Mouse (Mus musculus): ENCODE data around the gene Mkrn1. TPM values are rescaled to one million over a fixed set of nuclear protein-coding genes. Genes with fewer than 3 reads are reported as not detected.

Mkrn1 gene
- 120 and 128 TPM in 2 replicates for polyA plus RNA-seq (2012; rRNA removed)

GRCm38 (mm10) chr6:39419851-39420721 is at the start of gene Mkrn1:
TSS of gene Mkrn1 (minus strand) at chr6:39420462.

GRCm38 (mm10) chr6:39381125-39381880 is 39.0 kb downstream of the Mkrn1 start, which contains the start of gene Rab19:
TSS of gene Rab19 (plus strand) at chr6:39381175.

GRCm38 (mm10) chr6:39377311-39377827 is 42.9 kb downstream of the Mkrn1 start, which contains the start of gene Slc37a3:
TSS of gene Slc37a3 (minus strand) at chr6:39377675.

Other genes starting within 250 kb of the Mkrn1 start
- gene Kdm7a, start 213.7 kb downstream of the Mkrn1 start, polyA plus RNA-seq (2012; rRNA removed), result 4.3 and 5.2 TPM in 2 replicates
- 8.8 TPM in 2 replicates for gene Slc37a3, start 42.8 kb downstream of the Mkrn1 start, polyA plus RNA-seq (2012; rRNA removed)
- 0.32 and 0.43 TPM in 2 replicates for gene Rab19, start 39.3 kb downstream of the Mkrn1 start, polyA plus RNA-seq (2012; rRNA removed)
- gene Dennd2a, start 137.4 kb upstream of the Mkrn1 start, polyA plus RNA-seq (2012; rRNA removed), result 2.2 and 2.6 TPM in 2 replicates
- 4.0 and 4.3 TPM in 2 replicates for gene Adck2, start 153.4 kb upstream of the Mkrn1 start, polyA plus RNA-seq (2012; rRNA removed)
- gene Gm42420, start 165.3 kb upstream of the Mkrn1 start, polyA plus RNA-seq (2012; rRNA removed), result 0.55 and 0.91 TPM in 2 replicates
- gene Ndufb2, start 172.1 kb upstream of the Mkrn1 start, polyA plus RNA-seq (2012; rRNA removed), result 120 and 131 TPM in 2 replicates